17 mouse cellular contexts compared by ENCODE assay signal in genomic region chr10:71183339-71184031, GRCm38 (mm10). TPM values are rescaled to one million over a fixed set of nuclear protein-coding genes. Genes with fewer than 3 reads are reported as not detected.
A peak's percentile ranks its signal among the peaks of the same experiment; 100 is the strongest.
DNase-seq lines count a peak whose midpoint lies in the region; ATAC-seq and TF ChIP-seq lines count a peak whose summit lies in the region.
"Had no signal": no experiment of that assay in that cellular context is flagged by ENCODE, and none has a peak within 500 bp of the region (broad histone marks: within the 10 kb centered on the region; RNA-seq: fewer than 3 reads in every experiment).

No protein-coding gene starts in this region.

- no peak for TF ChIP-seq CTCF in intestine, postnatal 0 days (IDR thresholded peaks at IDR 0.05; ENCODE audit: low read depth)

- peak; percentile 38; the same call in 1 of the 2 replicates for ATAC-seq in intestine, embryonic 14.5 days (replicated peaks; ENCODE audit: low FRiP score, low TSS enrichment, low read depth)
- no peak for ATAC-seq in intestine, postnatal 0 days
- peak; percentile 60; the same call in 1 of the 2 replicates for ATAC-seq in lung, embryonic 16.5 days (ENCODE audit: low read depth)
- ATAC-seq in liver, embryonic 13.5 days (ENCODE audit: low read depth): peak; percentile 66
- no peak for ATAC-seq in midbrain, embryonic 14.5 days (ENCODE audit: low FRiP score, low TSS enrichment)
- ATAC-seq: inflammation-experienced regulatory T-cells, adult 6 months; midbrain, embryonic 13.5 days had no signal

- H3K4me3 ChIP-seq in intestine, embryonic 14.5 days (ENCODE audit: low read depth, low read length): no peak overlapping the region
- H3K4me3 ChIP-seq in intestine, postnatal 0 days (ENCODE audit: low read depth, low read length): no peak overlapping the region
- no peak overlapping the region for H3K4me3 ChIP-seq in lung, embryonic 16.5 days (ENCODE audit: low read length)
- H3K4me3 ChIP-seq in liver, embryonic 13.5 days (replicated peaks): no peak overlapping the region
- no peak overlapping the region for H3K4me3 ChIP-seq in midbrain, embryonic 14.5 days (replicated peaks; ENCODE audit: low read depth, low read length)
- H3K4me3 ChIP-seq: hindbrain, embryonic 12.5 days; left cerebral cortex, adult 2 months; midbrain, embryonic 13.5 days had no signal

- H3K9ac ChIP-seq in intestine, embryonic 14.5 days (ENCODE audit: low read length): no peak overlapping the region
- H3K9ac ChIP-seq in intestine, postnatal 0 days (ENCODE audit: low read depth, low read length): no peak overlapping the region
- H3K9ac ChIP-seq in lung, embryonic 16.5 days (ENCODE audit: low read length): no peak overlapping the region
- H3K9ac ChIP-seq in liver, embryonic 13.5 days: no peak overlapping the region
- H3K9ac ChIP-seq in midbrain, embryonic 14.5 days (replicated peaks; ENCODE audit: low read length): no peak overlapping the region
- H3K9ac ChIP-seq: hindbrain, embryonic 12.5 days; liver, embryonic 14.5 days; midbrain, embryonic 13.5 days had no signal

- H3K4me1 ChIP-seq in intestine, embryonic 14.5 days (replicated peaks; ENCODE audit: control insufficient read depth, insufficient read depth, low read length): no peaks in the 10 kb centered on the region; the same call in 1 of the 2 replicates
- H3K4me1 ChIP-seq in intestine, postnatal 0 days (replicated peaks; ENCODE audit: control insufficient read depth, insufficient read depth, low read length): no peaks in the 10 kb centered on the region
- peaks cover 7% of the 10 kb centered on the region; the same call in 1 of the 2 replicates for H3K4me1 ChIP-seq in lung, embryonic 16.5 days (replicated peaks; ENCODE audit: control insufficient read depth, insufficient read depth, low read length)
- peaks cover 5% of the 10 kb centered on the region; the same call in 1 of the 2 replicates for H3K4me1 ChIP-seq in liver, embryonic 13.5 days (replicated peaks)
- H3K4me1 ChIP-seq in midbrain, embryonic 14.5 days (ENCODE audit: control insufficient read depth, insufficient read depth, low read length): no peaks in the 10 kb centered on the region
- H3K4me1 ChIP-seq: hindbrain, embryonic 12.5 days; midbrain, embryonic 13.5 days had no signal

- 43% methylated on average over 7 of the region's 7 CpGs for WGBS in intestine, embryonic 14.5 days
- 23% methylated on average over 7 of the region's 7 CpGs for WGBS in intestine, postnatal 0 days
- 12% methylated on average over 7 of the region's 7 CpGs for WGBS in lung, embryonic 16.5 days
- 36% methylated on average over 7 of the region's 7 CpGs for WGBS in liver, embryonic 13.5 days (ENCODE audit: insufficient replicate concordance)
- WGBS in midbrain, embryonic 14.5 days: 63% methylated on average over 7 of the region's 7 CpGs

- no peak for DNase-seq in intestine, embryonic 14.5 days (ENCODE audit: low spot score)
- no peak for DNase-seq in lung, postnatal 25 days (ENCODE audit: low spot score)
- no peak for DNase-seq in liver, embryonic 13.5 days
- no peak for DNase-seq in midbrain, embryonic 14.5 days
- DNase-seq in frontal cortex, postnatal 10 days (ENCODE audit: low spot score in 2 of 2): no peak
- DNase-seq: cerebellum, adult 9-11 months; gastrocnemius, postnatal 10 days; kidney, postnatal 25 days; retina, postnatal 1 day; thymus, postnatal 14 days had no signal

- no peaks in the 10 kb centered on the region for H3K36me3 ChIP-seq in intestine, embryonic 14.5 days (ENCODE audit: control insufficient read depth, insufficient read depth, low read length)
- no peaks in the 10 kb centered on the region for H3K36me3 ChIP-seq in intestine, postnatal 0 days (ENCODE audit: control insufficient read depth, insufficient read depth)
- H3K36me3 ChIP-seq in lung, embryonic 16.5 days (ENCODE audit: control insufficient read depth, insufficient read depth, low read length): no peaks in the 10 kb centered on the region
- no peaks in the 10 kb centered on the region for H3K36me3 ChIP-seq in liver, embryonic 13.5 days
- H3K36me3 ChIP-seq in midbrain, embryonic 14.5 days (ENCODE audit: control insufficient read depth, insufficient read depth, low read length): no peaks in the 10 kb centered on the region
- H3K36me3 ChIP-seq: hindbrain, embryonic 12.5 days; midbrain, embryonic 13.5 days had no signal

- no peaks in the 10 kb centered on the region for H3K27me3 ChIP-seq in intestine, embryonic 14.5 days (replicated peaks; ENCODE audit: control insufficient read depth, insufficient read depth, low read length)
- no peaks in the 10 kb centered on the region for H3K27me3 ChIP-seq in intestine, postnatal 0 days (replicated peaks; ENCODE audit: control insufficient read depth, insufficient read depth, low read length)
- H3K27me3 ChIP-seq in lung, embryonic 16.5 days (ENCODE audit: control insufficient read depth, insufficient read depth, low read depth, low read length): no peaks in the 10 kb centered on the region
- H3K27me3 ChIP-seq in liver, embryonic 13.5 days: no peaks in the 10 kb centered on the region
- H3K27me3 ChIP-seq in midbrain, embryonic 14.5 days (ENCODE audit: control insufficient read depth, insufficient read depth, low read length): no peaks in the 10 kb centered on the region
- H3K27me3 ChIP-seq: hindbrain, embryonic 12.5 days; midbrain, embryonic 13.5 days had no signal

- H3K9me3 ChIP-seq in intestine, embryonic 14.5 days (ENCODE audit: control insufficient read depth, low read length): no peaks in the 10 kb centered on the region
- H3K9me3 ChIP-seq in intestine, postnatal 0 days (ENCODE audit: control insufficient read depth): no peaks in the 10 kb centered on the region
- 0 out of 2 replicates have a peak, but pooled peaks cover 2% of the 10 kb centered on the region for H3K9me3 ChIP-seq in lung, embryonic 16.5 days (ENCODE audit: control insufficient read depth, low read length)
- H3K9me3 ChIP-seq in liver, embryonic 13.5 days (replicated peaks): no peaks in the 10 kb centered on the region; the same call in 1 of the 2 replicates
- 0 out of 2 replicates have a peak, but pooled peaks cover 3% of the 10 kb centered on the region for H3K9me3 ChIP-seq in midbrain, embryonic 14.5 days (ENCODE audit: control insufficient read depth, low read length)
- H3K9me3 ChIP-seq: hindbrain, embryonic 12.5 days; midbrain, embryonic 13.5 days had no signal

- no peak overlapping the region for H3K27ac ChIP-seq in intestine, embryonic 14.5 days (ENCODE audit: low read depth)
- no peak overlapping the region for H3K27ac ChIP-seq in intestine, postnatal 0 days (ENCODE audit: low read depth, low read length)
- H3K27ac ChIP-seq in lung, embryonic 16.5 days (ENCODE audit: low read length): no peak overlapping the region
- no peak overlapping the region for H3K27ac ChIP-seq in liver, embryonic 13.5 days
- H3K27ac ChIP-seq in midbrain, embryonic 14.5 days (replicated peaks; ENCODE audit: low read depth, low read length): no peak overlapping the region; the same call in 1 of the 2 replicates
- H3K27ac ChIP-seq: hindbrain, embryonic 12.5 days; left cerebral cortex, adult 2 months; liver, embryonic 14.5 days; midbrain, embryonic 13.5 days had no signal

- H3K4me2 ChIP-seq in intestine, embryonic 14.5 days (ENCODE audit: low read length): no peak overlapping the region
- H3K4me2 ChIP-seq in intestine, postnatal 0 days (replicated peaks; ENCODE audit: low read depth): no peak overlapping the region
- no peak overlapping the region for H3K4me2 ChIP-seq in lung, embryonic 16.5 days (ENCODE audit: low read depth, low read length)
- H3K4me2 ChIP-seq in liver, embryonic 13.5 days: no peak overlapping the region
- no peak overlapping the region for H3K4me2 ChIP-seq in midbrain, embryonic 14.5 days (ENCODE audit: low read length)
- H3K4me2 ChIP-seq: hindbrain, embryonic 12.5 days; midbrain, embryonic 13.5 days had no signal

RNA-seq across cellular contexts. Expression of gene Bicc1, which starts 24.0 kb away (rescaled TPM):
- 21.7 and 24.2 TPM in 2 replicates for polyA plus RNA-seq in intestine, embryonic 14.5 days (2014; fragmentation: Nextera tagmentation; extraction: Ambion mirVana)
- 6.4 and 6.5 TPM in 2 replicates for polyA plus RNA-seq in intestine, postnatal 0 days (2015; fragmentation: Nextera tagmentation; extraction: Ambion mirVana)
- 18.7 and 19.1 TPM in 2 replicates for polyA plus RNA-seq in lung, embryonic 16.5 days (2015; fragmentation: Nextera tagmentation; extraction: Ambion mirVana)
- polyA plus RNA-seq in liver, embryonic 13.5 days (2015; fragmentation: Nextera tagmentation; extraction: Ambion mirVana): 2.6 and 3.0 TPM in 2 replicates
- 1.7 and 6.2 TPM in 2 replicates for polyA plus RNA-seq in midbrain, embryonic 14.5 days (2014; fragmentation: Nextera tagmentation; extraction: Ambion mirVana)

RNA-seq across cellular contexts. Expression of gene Tfam, which starts 54.6 kb away (rescaled TPM):
- polyA plus RNA-seq in intestine, embryonic 14.5 days (2014; fragmentation: Nextera tagmentation; extraction: Ambion mirVana): 74.2 and 85.2 TPM in 2 replicates
- 37.2 and 37.7 TPM in 2 replicates for polyA plus RNA-seq in intestine, postnatal 0 days (2015; fragmentation: Nextera tagmentation; extraction: Ambion mirVana)
- 61.3 and 65.1 TPM in 2 replicates for polyA plus RNA-seq in lung, embryonic 16.5 days (2015; fragmentation: Nextera tagmentation; extraction: Ambion mirVana)
- 54.8 and 65.0 TPM in 2 replicates for polyA plus RNA-seq in liver, embryonic 13.5 days (2015; fragmentation: Nextera tagmentation; extraction: Ambion mirVana)
- 38.5 and 50.1 TPM in 2 replicates for polyA plus RNA-seq in midbrain, embryonic 14.5 days (2014; fragmentation: Nextera tagmentation; extraction: Ambion mirVana)

Comparison
In these comparisons a context has a peak if more than half of its experiments do, and no peak if none do; other contexts are left out.
1. ATAC-seq: peak in intestine, embryonic 14.5 days (single experiment), lung, embryonic 16.5 days (single experiment) and liver, embryonic 13.5 days (single experiment); none in intestine, postnatal 0 days (single experiment) and midbrain, embryonic 14.5 days (single experiment).